Mouse (Mus musculus) heart, adult 9 months (tissue): ENCODE measurements at regions not wholly inside any gene's neighbourhood (a gene's known extent, or its start where the extent isn't known, plus 50 kb on each side); places are given as distances from the start of the nearest gene placed in this dataset.
"Not testable (repeated sequence)": the region's sequence is repeated elsewhere in the genome, so short reads cannot be mapped to it uniquely, and the experiment has no call there.

Experiments used
- DNase-seq, 2 experiments: peaks; one replicate each; pipeline ENCODE4 v3.0.0; 2022; ENCODE audit warnings: low spot score in 2 of 2

DNA sequence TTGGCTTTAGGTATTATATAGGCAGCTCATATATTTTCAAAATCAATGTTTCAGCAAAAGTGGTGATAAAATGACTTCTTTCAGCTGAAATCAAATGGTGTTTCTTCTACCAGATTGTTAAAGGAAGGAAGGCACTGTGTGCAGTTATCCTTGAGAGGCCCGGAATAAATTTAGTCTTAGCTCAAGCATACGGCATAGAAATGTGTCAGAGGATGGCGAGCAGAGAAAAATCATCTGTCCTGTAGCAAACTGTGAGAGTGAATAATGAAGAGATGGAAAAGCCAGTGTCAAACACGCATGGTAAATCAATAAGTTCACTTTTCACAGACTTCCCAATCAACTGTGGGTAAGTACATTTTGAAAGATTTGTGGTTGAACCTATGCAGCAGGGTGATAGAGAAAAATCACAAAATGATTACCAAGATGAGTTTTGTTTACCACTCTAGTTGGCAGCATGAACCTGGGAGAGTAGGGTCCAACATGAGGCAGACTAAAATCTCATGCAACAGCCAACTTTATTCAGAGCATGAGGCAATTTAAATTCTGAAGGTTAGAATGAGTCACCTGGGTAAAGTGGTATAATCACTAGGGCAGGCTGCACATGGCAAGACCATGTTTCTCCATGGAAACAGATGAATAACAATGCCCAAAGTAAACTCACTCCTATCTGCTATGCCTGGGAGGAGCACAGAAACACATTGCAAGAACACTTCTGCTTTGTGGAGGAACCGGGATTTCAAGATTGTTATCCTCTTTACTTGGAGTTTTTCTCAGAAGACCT is 55.7 kb downstream of the AI429214 start:
- no peak for DNase-seq

- DNase-seq, result no peak
These were observed 56.7 kb downstream of the AI429214 start for GRCm38 (mm10) chr8:37049969-37050683.

GRCm38 (mm10) chr8:37050684-37051028 is 57.3 kb downstream of the AI429214 start:
- no peak for DNase-seq

DNA sequence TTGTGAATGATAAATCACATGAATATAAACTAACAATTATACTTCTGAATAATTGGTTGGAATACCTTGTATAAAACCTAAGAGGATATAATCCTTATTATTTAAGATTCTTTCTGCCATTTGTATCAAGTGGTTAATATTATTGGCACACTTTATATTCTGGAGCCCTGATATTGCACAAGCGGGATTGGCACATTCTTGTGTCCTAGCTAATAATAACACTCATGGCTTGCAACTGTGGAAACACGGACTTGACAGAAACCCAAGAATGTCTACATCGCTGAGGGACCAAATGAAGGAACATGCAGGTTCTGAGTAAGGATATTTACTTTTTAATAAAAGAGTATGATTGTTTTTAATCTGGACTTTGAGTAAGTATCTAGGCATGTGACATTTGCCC is 63.0 kb downstream of the AI429214 start:
- peak; percentile 67 to 72 for DNase-seq

DNA sequence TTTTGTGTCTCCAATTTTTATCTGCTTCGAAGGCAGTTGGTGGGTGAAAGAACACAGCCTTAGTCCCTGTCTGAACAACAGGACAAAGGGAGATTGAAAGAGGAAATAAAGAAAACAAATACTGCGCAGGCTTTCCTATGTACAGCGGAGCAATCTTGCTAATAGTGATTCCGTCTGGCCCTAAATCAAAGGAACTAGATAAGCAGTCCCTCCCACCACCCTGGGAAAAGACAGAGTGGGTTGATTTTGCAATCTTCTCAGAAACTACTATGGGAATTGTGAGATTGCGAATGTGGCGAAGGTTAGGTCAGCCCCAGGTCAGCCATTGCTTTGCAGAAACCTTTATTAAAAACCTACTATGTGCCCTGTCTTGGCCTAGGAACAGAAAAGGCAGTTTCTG is 65.0 kb downstream of the AI429214 start:
- peak; percentile 25 to 49 for DNase-seq

- DNase-seq, result peak; percentile 30 to 71
These were observed 68.9 kb downstream of the AI429214 start for GRCm38 (mm10) chr8:37062012-37062944.

- DNase-seq, result peak; percentile 22 to 75
These were observed 70.4 kb downstream of the AI429214 start for GRCm38 (mm10) chr8:37063764-37064331.

- DNase-seq, result no peak
These were observed 79.5 kb downstream of the AI429214 start for GRCm38 (mm10) chr8:37072905-37073304.

GRCm38 (mm10) chr8:37099727-37100126 is 106.3 kb downstream of the AI429214 start:
- no peak for DNase-seq

- not testable (repeated sequence) for DNase-seq
These were observed 119.0 kb downstream of the AI429214 start for GRCm38 (mm10) chr8:37112386-37112785.

DNA sequence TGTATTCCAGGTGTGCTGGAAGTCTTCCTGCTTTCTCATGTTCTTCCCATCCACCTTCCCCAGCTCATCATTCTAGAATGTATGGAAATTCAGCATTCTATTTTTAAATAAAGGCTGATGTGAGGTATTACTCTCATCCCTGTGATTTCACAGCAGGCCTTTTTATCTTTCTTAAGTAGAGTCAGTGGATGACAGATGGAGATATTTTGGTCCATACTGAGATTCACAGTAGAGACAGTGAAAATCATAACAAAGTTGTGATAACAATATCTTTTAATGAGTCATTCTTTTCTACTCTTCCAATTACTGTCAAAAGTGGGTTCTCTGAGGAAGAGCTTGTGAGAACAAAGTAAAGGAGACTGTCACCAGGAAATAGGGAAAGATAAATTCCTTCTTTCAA is 132.4 kb downstream of the AI429214 start:
- DNase-seq, result no peak

DNA sequence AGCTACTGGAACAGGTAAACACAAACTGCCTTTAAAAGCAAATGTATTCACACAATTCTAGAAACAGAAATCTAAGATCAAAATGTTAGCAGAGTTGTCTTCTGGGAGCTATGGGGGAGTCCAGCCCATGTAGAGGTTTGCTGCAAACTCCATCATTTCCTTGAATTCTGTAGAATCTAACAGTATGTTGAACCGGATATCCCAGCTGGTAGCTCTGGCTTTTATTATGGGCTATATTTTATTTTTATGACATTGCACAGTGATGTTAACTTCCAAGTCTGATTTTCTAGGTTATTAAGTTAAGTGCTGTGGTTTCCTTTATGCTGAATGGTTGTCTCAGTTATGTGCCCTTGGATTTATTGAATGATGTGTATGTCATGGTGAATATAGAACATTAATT is 136.3 kb downstream of the AI429214 start:
- no peak for DNase-seq

GRCm38 (mm10) chr8:37131988-37132387 is 138.6 kb downstream of the AI429214 start:
- DNase-seq, result no peak

GRCm38 (mm10) chr8:37134192-37134964 is 141.0 kb downstream of the AI429214 start:
- no peak for DNase-seq

- no peak for DNase-seq
These were observed 156.9 kb downstream of the AI429214 start for GRCm38 (mm10) chr8:37150286-37150685.

- DNase-seq, result no peak
These were observed 161.0 kb downstream of the AI429214 start for GRCm38 (mm10) chr8:37154361-37154760.

DNA sequence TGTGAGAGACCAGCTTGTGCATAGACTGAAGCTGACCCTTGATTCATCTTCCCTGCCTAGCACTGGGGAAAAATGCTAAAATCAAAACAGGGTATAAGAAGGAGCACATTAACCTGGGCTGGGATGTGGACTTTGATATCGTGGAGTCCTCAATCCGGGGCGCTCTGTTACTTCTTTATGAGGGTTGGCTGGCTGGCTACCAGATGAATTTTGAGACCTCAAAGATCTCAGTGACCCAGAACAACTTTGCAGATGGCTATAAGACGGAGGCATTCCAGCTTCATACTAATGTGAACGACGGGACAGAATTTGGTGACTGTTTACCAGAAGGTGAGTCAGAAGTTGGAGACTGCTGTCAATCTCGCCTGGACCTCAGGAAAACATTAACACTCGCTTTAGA is 161.5 kb downstream of the AI429214 start:
- no peak for DNase-seq

- DNase-seq, result peak in 1 of 2 experiments; percentile 5
These were observed 166.1 kb downstream of the AI429214 start for GRCm38 (mm10) chr8:37159481-37159880.

- no peak for DNase-seq
These were observed 203.5 kb downstream of the AI429214 start for GRCm38 (mm10) chr8:37196859-37197258.

GRCm38 (mm10) chr8:37215894-37216293 is 222.5 kb downstream of the AI429214 start:
- DNase-seq, result no peak

- DNase-seq, result no peak
These were observed 233.7 kb downstream of the AI429214 start for GRCm38 (mm10) chr8:37227091-37227490.
